In the genomic region with DNA sequence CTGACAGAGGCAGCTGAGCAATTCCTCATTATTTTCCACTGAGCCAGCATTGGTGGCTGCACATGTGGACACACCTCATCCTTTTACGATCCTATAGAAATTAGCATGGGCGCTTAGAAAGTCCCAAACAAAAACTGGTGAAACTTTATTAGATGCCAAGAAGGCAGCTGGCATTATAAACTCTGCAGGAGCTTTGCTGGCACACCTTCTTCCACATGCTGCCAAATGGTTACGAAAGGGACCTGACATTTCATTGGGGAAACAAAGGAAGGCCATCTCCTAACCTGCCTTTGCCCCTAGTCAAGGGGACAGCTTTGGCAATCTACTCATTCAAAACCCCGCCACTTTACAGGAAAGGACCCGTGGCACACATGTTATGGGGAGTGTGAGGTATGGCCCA, we compare ENCODE assay signal across 8 mouse cellular contexts.
"Had no signal": no experiment of that assay in that cellular context is flagged by ENCODE, and none has a peak within 500 bp of the region (broad histone marks: within the 10 kb centered on the region; RNA-seq: fewer than 3 reads in every experiment).

No protein-coding gene starts in this region.

- DNase-seq: kidney, postnatal 36 days; liver; lung, adult 2 months; lung, postnatal 4 days; right cerebral cortex, postnatal 4 days; spleen, adult 18-20 months; thymus, adult 18-20 months; thymus, postnatal 14 days had no signal
